Mouse (Mus musculus) forebrain, embryonic 11.5 days (tissue): ENCODE measurements around the gene Immp2l. TPM values are rescaled to one million over a fixed set of nuclear protein-coding genes. Genes with fewer than 3 reads are reported as not detected.

Experiments
- ATAC-seq: fragments of 200-750 bp; cut with Nextera tagmentation; replicated peaks from 2 replicates; pipeline ENCODE4 v1.8.0; 2017; ENCODE audit warnings: moderate TSS enrichment; ENCODE audit not compliant: low FRiP score
- DNase-seq: peaks from one replicate; pipeline ENCODE4 v3.0.0-alpha.2; 2017; ENCODE audit warnings: low spot score
- H3K27ac ChIP-seq: fragments of 300-500 bp; sonication (generic); 2 replicates; pipeline ENCODE4 v1.5.1; 2014; ENCODE audit warnings: low read depth, low read length
- H3K27me3 ChIP-seq: fragments of 300-500 bp; sonication (generic); 2 replicates; pipeline ENCODE4 v1.6.1; 2014; ENCODE audit warnings: mild to moderate bottlenecking, low read length, mixed read lengths; ENCODE audit not compliant: control insufficient read depth, insufficient read depth
- H3K36me3 ChIP-seq: fragments of 300-500 bp; sonication (generic); 2 replicates; pipeline ENCODE4 v1.6.1; 2014; ENCODE audit warnings: mild to moderate bottlenecking, low read length, moderate library complexity, mixed read lengths; ENCODE audit not compliant: control insufficient read depth, insufficient read depth
- H3K4me1 ChIP-seq: fragments of 300-500 bp; sonication (generic); replicated peaks from 2 replicates; pipeline ENCODE4 v1.6.1; 2014; ENCODE audit warnings: low read length, mixed read lengths; ENCODE audit not compliant: control insufficient read depth, insufficient read depth
- H3K4me2 ChIP-seq: fragments of 300-500 bp; sonication (generic); 2 replicates; pipeline ENCODE4 v1.6.1; 2014; ENCODE audit warnings: low read depth, mild to moderate bottlenecking, low read length, moderate library complexity, mixed read lengths; ENCODE audit not compliant: severe bottlenecking
- H3K4me3 ChIP-seq: fragments of 300-500 bp; sonication (generic); 2 replicates; pipeline ENCODE4 v1.5.1; 2014; ENCODE audit warnings: low read depth, low read length
- H3K9ac ChIP-seq: fragments of 300-500 bp; sonication (generic); 2 replicates; pipeline ENCODE4 v1.6.1; 2014; ENCODE audit warnings: low read length
- H3K9me3 ChIP-seq: fragments of 300-500 bp; sonication (generic); 2 replicates; pipeline ENCODE4 v1.6.1; 2016; ENCODE audit warnings: low read length, mixed read lengths; ENCODE audit not compliant: control insufficient read depth
- WGBS: fragments of 180-500 bp; shearing (Covaris S2); extraction: QIAGEN DNeasy Blood & Tissue Kit; methylation state at CpG from one replicate; pipeline ENCODE4 v1.1.7; 2014; 5-methylcytosine and 5-hydroxymethylcytosine counted together
- polyA plus RNA-seq: library from polyadenylated mRNA; unstranded; fragments of >200 nt; fragmentation: Nextera tagmentation; extraction: Ambion mirVana; gene quantifications from 2 replicates; pipeline ENCODE4 v1.2.1, GENCODE M21; 2014

Gene Immp2l
- polyA plus RNA-seq, 1 experiment from 2014 or later: 10.9 TPM

- Histone ChIP-seq H3K9me3 (no peaks in the 10 kb centered on the region), H3K9ac (no peak overlapping the region), H3K27ac (no peak overlapping the region), H3K4me3 (no peak overlapping the region), H3K27me3 (no peaks in the 10 kb centered on the region), H3K36me3 (no peaks in the 10 kb centered on the region), H3K4me1 (no peaks in the 10 kb centered on the region), H3K4me2 (no peak overlapping the region)
- ATAC-seq: no peak
- 73% methylated on average over 3 of the region's 3 CpGs for WGBS
- DNase-seq: no peak
Measured at GRCm38 (mm10) chr12:41417099-41417498, 393.2 kb downstream of the Immp2l start.

GRCm38 (mm10) chr12:41417961-41418360 lies 394.1 kb downstream of the Immp2l start:
- no peak overlapping the region for H3K4me3 ChIP-seq
- H3K9me3 ChIP-seq: no peaks in the 10 kb centered on the region
- H3K9ac ChIP-seq: no peak overlapping the region
- no peaks in the 10 kb centered on the region for H3K36me3 ChIP-seq
- H3K4me2 ChIP-seq: no peak overlapping the region
- H3K4me1 ChIP-seq: no peaks in the 10 kb centered on the region
- H3K27ac ChIP-seq: no peak overlapping the region
- WGBS: 84% methylated on average over 4 of the region's 4 CpGs
- H3K27me3 ChIP-seq: no peaks in the 10 kb centered on the region
- no peak for ATAC-seq
- DNase-seq: no peak

DNA sequence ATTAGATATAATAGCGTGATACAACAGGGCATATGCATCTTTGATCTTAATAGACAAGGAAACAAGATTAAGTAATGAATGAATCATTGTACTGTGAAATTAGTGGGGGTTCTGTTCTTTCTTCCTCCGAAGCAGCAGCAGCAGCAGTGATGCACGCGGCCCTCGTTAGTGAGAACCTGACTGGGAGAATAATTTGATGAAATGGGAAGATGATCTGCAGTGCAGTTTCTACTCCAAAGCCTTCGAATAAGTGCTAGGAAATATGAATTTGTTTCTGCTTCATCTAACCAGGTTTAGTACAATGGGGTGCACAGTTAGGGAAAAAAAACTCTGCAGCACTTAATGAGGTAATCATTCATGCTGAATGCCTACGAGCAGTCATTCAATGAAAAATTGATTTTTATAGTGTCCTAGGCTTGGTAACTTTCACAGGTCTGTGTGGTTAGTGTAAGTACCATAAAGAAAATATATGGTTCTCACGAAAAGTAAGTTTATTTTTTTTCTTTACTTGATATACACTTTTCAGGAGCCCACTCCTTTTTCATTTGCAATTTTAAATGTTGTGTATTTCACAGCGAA lies 401.3 kb downstream of the Immp2l start:
- no peak overlapping the region for H3K9ac ChIP-seq
- H3K27ac ChIP-seq: no peak overlapping the region
- WGBS: 31% methylated on average over 9 of the region's 9 CpGs
- no peaks in the 10 kb centered on the region for H3K27me3 ChIP-seq
- DNase-seq: peak; percentile 48
- no peaks in the 10 kb centered on the region for H3K36me3 ChIP-seq
- ATAC-seq: no peak; the same call in 1 of the 2 replicates
- H3K4me2 ChIP-seq: no peak overlapping the region
- no peaks in the 10 kb centered on the region for H3K9me3 ChIP-seq
- H3K4me3 ChIP-seq: no peak overlapping the region
- no peaks in the 10 kb centered on the region; the same call in 1 of the 2 replicates for H3K4me1 ChIP-seq

DNA sequence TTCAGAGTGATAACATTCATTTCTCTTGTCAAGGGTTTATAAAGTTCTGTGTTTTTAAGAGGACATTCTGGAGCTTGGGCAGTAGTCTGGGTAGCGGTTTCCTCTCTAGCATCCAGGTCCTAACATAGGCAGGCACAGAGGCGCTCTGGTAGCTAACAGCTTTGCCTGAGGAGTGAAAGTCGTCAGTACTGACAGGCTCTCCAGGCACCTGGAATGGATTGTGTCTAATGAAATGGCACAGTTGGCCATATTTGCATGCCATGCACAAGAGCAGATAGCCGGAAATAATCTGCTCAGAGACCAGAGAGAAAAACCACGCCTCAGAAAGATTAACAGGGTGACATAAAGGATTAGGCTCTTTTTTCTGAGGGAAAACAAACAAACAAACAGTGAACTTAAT lies 403.6 kb downstream of the Immp2l start:
- DNase-seq: no peak
- Histone ChIP-seq H3K4me3 (no peak overlapping the region), H3K4me1 (no peaks in the 10 kb centered on the region; the same call in 1 of the 2 replicates), H3K27me3 (no peaks in the 10 kb centered on the region), H3K36me3 (no peaks in the 10 kb centered on the region), H3K27ac (no peak overlapping the region), H3K4me2 (no peak overlapping the region), H3K9ac (no peak overlapping the region), H3K9me3 (no peaks in the 10 kb centered on the region)
- 34% methylated on average over 5 of the region's 5 CpGs for WGBS
- 0 out of 2 replicates have a peak, but pooled peaks have one; percentile 59 for ATAC-seq

DNA sequence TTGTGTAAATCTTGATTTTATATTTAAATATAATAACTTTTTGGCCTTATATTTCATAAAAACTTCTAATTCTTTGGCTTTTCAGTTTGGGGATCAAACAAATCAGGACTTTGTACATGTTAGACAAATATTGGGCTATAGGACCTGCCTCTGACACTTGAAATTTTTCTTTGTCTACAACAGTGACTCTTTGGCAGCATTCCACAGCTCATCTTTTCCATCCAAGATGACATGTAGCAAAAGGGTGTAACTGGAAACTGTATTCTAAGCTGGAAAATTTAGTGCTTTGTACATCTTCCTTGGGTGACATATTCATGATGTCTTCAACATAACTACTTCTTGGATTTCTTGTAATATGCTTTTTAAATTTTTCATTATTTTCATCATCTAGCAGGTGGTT lies 404.9 kb downstream of the Immp2l start:
- no peak overlapping the region for H3K4me2 ChIP-seq
- H3K4me3 ChIP-seq: no peak overlapping the region
- H3K9ac ChIP-seq: no peak overlapping the region
- H3K9me3 ChIP-seq: no peaks in the 10 kb centered on the region
- no peaks in the 10 kb centered on the region; the same call in 1 of the 2 replicates for H3K4me1 ChIP-seq
- no peaks in the 10 kb centered on the region for H3K27me3 ChIP-seq
- ATAC-seq (no peak), DNase-seq (no peak)
- no peaks in the 10 kb centered on the region for H3K36me3 ChIP-seq
- H3K27ac ChIP-seq: no peak overlapping the region

DNA sequence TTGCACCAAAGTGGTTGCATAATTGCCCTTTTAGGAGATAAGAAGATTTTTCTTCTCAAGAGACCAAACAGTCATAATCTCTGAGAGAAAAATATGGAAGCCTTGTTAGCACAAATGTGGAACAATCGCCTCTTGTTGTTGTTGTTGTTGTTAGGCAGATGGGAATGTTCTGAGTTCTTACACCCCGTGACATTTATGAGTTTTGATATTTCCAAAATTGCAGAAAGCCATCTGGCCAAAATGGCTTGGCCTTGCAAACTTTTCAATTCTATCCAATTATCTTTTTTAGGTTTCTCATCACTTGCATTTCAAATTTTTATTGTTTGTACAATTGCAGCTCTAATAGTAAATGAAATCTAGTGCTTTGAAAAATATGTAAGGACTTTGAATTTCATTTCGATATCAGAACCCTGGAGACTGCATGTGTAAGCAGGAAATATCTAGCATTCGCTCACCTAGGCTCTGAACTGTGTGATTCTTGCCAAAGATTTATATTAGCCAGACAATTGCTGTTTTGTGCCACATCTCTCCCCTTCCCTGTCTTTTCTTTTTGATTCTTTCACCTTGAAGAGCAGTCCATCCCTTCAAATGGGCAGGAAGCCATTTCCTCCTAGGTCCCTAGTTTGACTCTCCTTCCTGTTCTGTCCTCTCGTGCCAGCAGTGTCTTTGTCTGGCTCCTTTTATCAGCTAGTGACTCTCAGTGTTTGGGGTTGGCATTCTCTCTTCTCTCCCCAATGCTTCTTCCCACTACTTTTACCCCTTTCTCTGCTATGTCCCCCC lies 412.5 kb downstream of the Immp2l start:
- DNase-seq (no peak), ATAC-seq (no peak)
- Histone ChIP-seq H3K4me2 (no peak overlapping the region), H3K4me3 (no peak overlapping the region), H3K9me3 (no peaks in the 10 kb centered on the region), H3K4me1 (no peaks in the 10 kb centered on the region), H3K27me3 (no peaks in the 10 kb centered on the region), H3K27ac (no peak overlapping the region), H3K9ac (no peak overlapping the region), H3K36me3 (no peaks in the 10 kb centered on the region)
- 83% methylated on average over 5 of the region's 5 CpGs for WGBS

GRCm38 (mm10) chr12:41438446-41438845 lies 414.6 kb downstream of the Immp2l start:
- ATAC-seq (no peak), DNase-seq (no peak)
- Histone ChIP-seq H3K36me3 (no peaks in the 10 kb centered on the region), H3K27me3 (no peaks in the 10 kb centered on the region), H3K9ac (no peak overlapping the region), H3K9me3 (no peaks in the 10 kb centered on the region), H3K4me2 (no peak overlapping the region), H3K4me3 (no peak overlapping the region), H3K4me1 (no peaks in the 10 kb centered on the region), H3K27ac (no peak overlapping the region)
- WGBS: 74% methylated on average over 4 of the region's 4 CpGs

DNA sequence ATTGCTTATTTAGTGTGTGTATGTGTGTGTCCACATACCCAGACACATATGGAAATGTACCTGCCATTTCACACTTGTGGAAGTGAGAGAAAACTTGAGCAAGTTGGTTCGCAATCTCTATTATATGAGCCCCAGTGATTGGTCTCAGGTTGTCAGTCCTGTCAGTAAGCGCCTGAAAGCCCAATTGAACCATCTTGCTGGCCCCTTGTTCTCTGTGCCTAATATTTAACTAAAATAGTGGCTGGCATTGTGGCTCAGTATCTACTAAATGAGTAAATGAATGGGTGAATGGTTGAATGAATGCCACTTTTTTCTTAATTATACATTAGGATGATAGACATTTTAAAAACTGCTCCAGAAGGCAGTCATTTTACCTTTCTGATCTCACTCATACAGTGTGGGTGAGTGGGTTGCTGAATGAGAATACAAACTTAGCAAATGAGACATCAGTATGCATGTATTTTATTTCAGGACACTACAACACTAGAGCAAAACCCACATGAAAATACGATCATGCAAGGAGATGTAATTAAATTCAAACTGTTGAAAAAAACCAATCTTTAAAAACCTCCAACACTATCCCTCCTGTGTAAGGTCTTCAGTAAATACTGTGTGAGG lies 444.6 kb downstream of the Immp2l start:
- Histone ChIP-seq H3K4me1 (0 out of 2 replicates have a peak, but pooled peaks cover 4% of the 10 kb centered on the region), H3K9me3 (no peaks in the 10 kb centered on the region), H3K4me3 (no peak overlapping the region), H3K27me3 (no peaks in the 10 kb centered on the region), H3K27ac (no peak overlapping the region), H3K36me3 (no peaks in the 10 kb centered on the region), H3K9ac (no peak overlapping the region), H3K4me2 (no peak overlapping the region)
- WGBS: 85% methylated on average over 3 of the region's 3 CpGs
- ATAC-seq: no peak
- no peak for DNase-seq
